Mouse (Mus musculus): ENCODE measurements around the gene Hsd17b14. TPM values are rescaled to one million over a fixed set of nuclear protein-coding genes. Genes with fewer than 3 reads are reported as not detected.

Hsd17b14 gene
- polyA plus RNA-seq, 1 experiment from 2014 or later: 0.66 TPM

DNA sequence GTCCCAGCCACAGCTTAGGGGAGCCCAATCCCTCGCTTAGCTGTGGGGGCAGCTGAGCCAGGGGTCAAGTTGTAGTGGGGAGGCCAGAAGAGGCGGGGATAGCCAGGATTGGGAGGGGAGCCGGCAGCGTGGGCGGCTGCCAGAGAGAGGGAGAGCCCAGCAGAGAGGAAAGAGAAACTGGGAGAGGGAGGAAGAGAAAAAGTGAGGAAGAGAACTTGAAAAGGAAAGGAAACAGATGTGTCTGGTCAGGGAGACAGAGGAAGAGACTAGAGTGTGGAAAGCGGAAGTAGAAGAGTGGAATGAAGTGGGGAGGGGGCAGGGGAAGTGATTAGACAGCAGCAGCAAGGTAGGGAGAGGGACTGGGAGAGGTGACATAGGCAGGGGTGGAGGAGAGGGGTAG, 25.2 kb upstream of the Hsd17b14 start:
- peaks cover 2% of the 10 kb centered on the region; the same call in 1 of the 2 replicates for H3K36me3 ChIP-seq (ENCODE audit: insufficient read depth)
- H3K27ac ChIP-seq (ENCODE audit: low read depth): no peak overlapping the region
- peak overlapping the region; percentile 16; the same call in 1 of the 2 replicates for H3K4me2 ChIP-seq
- ATAC-seq (ENCODE audit: insufficient read depth) (no peak), DNase-seq (no peak)
- no peak for TF ChIP-seq CTCF (IDR thresholded peaks at IDR 0.05; ENCODE audit: low read depth)
- no peaks in the 10 kb centered on the region for H3K27me3 ChIP-seq (ENCODE audit: insufficient read depth, low read length)
- H3K4me1 ChIP-seq (ENCODE audit: insufficient read depth): peaks cover 7% of the 10 kb centered on the region; the same call in 1 of the 2 replicates
- no peak overlapping the region; the same call in 1 of the 2 replicates for H3K9ac ChIP-seq
- WGBS: 3% methylated on average over 6 of the region's 6 CpGs
- H3K9me3 ChIP-seq (ENCODE audit: low read depth, low read length): no peaks in the 10 kb centered on the region
- H3K4me3 ChIP-seq (ENCODE audit: low read depth, low read length): no peak overlapping the region

- no peaks in the 10 kb centered on the region for H3K27me3 ChIP-seq (ENCODE audit: insufficient read depth, low read length)
- H3K36me3 ChIP-seq (ENCODE audit: insufficient read depth): no peaks in the 10 kb centered on the region
- H3K4me1 ChIP-seq (ENCODE audit: insufficient read depth): peaks cover 7% of the 10 kb centered on the region; the same call in 1 of the 2 replicates
- DNase-seq: peak; percentile 64
- 45% methylated on average over 2 of the region's 2 CpGs for WGBS
- no peak for TF ChIP-seq CTCF (IDR thresholded peaks at IDR 0.05; ENCODE audit: low read depth)
- no peaks in the 10 kb centered on the region for H3K9me3 ChIP-seq (ENCODE audit: low read depth, low read length)
- ATAC-seq (ENCODE audit: insufficient read depth): 0 out of 2 replicates have a peak, but pooled peaks have one; percentile 9
- H3K4me3 ChIP-seq (ENCODE audit: low read depth, low read length): no peak overlapping the region
- H3K9ac ChIP-seq: no peak overlapping the region
- no peak overlapping the region; the same call in 1 of the 2 replicates for H3K27ac ChIP-seq (ENCODE audit: low read depth)
- H3K4me2 ChIP-seq: 0 out of 2 replicates have a peak overlapping the region, but pooled peaks have one; percentile 7
Measured at GRCm38 (mm10) chr7:45530643-45531042, 24.1 kb upstream of the Hsd17b14 start.

DNA sequence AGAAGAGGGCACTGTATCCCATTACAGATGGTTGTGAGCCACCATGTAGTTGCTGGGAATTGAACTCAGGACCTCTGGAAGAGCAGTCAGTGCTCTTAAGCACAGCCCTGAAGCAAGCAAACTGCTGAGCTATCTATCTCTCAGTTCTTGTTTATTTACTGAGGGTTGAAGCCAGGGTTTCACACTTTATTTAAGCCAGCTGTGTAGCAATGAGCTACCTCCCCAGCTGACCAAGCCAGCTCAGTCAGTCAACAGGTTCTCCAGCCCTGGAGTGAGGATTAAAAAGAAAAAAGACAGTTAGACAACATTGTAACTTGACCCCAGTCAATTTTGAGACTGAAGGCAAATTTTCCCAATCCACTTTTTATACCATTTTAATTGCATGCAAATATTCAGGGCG, 19.0 kb upstream of the Hsd17b14 start:
- DNase-seq (no peak), ATAC-seq (ENCODE audit: insufficient read depth) (no peak)
- no peak for TF ChIP-seq CTCF (IDR thresholded peaks at IDR 0.05; ENCODE audit: low read depth)
- no peaks in the 10 kb centered on the region for H3K36me3 ChIP-seq (ENCODE audit: insufficient read depth)
- H3K4me1 ChIP-seq (ENCODE audit: insufficient read depth): peaks cover 9% of the 10 kb centered on the region
- H3K4me2 ChIP-seq: no peak overlapping the region
- H3K27ac ChIP-seq (ENCODE audit: low read depth): no peak overlapping the region
- WGBS: 72% methylated on average over 1 of the region's 1 CpGs
- H3K27me3 ChIP-seq (ENCODE audit: insufficient read depth, low read length): no peaks in the 10 kb centered on the region
- H3K9me3 ChIP-seq (ENCODE audit: low read depth, low read length): no peaks in the 10 kb centered on the region
- H3K9ac ChIP-seq: no peak overlapping the region
- H3K4me3 ChIP-seq (ENCODE audit: low read depth, low read length): no peak overlapping the region

DNA sequence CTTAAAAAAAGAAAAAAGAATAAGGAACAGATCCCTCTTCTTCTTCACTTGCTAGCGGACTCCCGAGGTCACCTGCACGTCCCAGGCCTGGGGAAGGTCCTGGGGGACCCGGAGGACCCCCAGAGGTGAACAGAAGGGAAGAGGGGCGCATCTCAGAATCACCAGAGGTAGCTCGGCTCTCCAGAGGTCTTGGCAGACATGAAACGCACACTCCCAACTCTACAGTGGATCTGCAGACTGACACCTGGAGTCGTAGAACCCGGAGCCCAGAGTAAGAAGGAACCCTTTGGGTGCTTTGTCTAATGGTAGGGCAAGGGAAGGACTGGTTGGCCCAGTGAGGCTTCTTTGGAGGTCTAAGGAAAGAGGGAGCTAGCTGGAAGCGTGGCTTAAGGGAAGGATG, 17.1 kb upstream of the Hsd17b14 start:
- peak overlapping the region; percentile 46 for H3K4me3 ChIP-seq (ENCODE audit: low read depth, low read length)
- H3K4me2 ChIP-seq: peak overlapping the region; percentile 73
- DNase-seq (no peak), ATAC-seq (ENCODE audit: insufficient read depth) (no peak)
- no peaks in the 10 kb centered on the region for H3K27me3 ChIP-seq (ENCODE audit: insufficient read depth, low read length)
- peak overlapping the region; percentile 45 for H3K9ac ChIP-seq
- H3K27ac ChIP-seq (ENCODE audit: low read depth): no peak overlapping the region
- no peaks in the 10 kb centered on the region for H3K36me3 ChIP-seq (ENCODE audit: insufficient read depth)
- no peaks in the 10 kb centered on the region for H3K9me3 ChIP-seq (ENCODE audit: low read depth, low read length)
- no peak for TF ChIP-seq CTCF (IDR thresholded peaks at IDR 0.05; ENCODE audit: low read depth)
- peaks cover 5% of the 10 kb centered on the region; the same call in 1 of the 2 replicates for H3K4me1 ChIP-seq (ENCODE audit: insufficient read depth)
- 73% methylated on average over 10 of the region's 10 CpGs for whole genome bisulfite sequencing

DNA sequence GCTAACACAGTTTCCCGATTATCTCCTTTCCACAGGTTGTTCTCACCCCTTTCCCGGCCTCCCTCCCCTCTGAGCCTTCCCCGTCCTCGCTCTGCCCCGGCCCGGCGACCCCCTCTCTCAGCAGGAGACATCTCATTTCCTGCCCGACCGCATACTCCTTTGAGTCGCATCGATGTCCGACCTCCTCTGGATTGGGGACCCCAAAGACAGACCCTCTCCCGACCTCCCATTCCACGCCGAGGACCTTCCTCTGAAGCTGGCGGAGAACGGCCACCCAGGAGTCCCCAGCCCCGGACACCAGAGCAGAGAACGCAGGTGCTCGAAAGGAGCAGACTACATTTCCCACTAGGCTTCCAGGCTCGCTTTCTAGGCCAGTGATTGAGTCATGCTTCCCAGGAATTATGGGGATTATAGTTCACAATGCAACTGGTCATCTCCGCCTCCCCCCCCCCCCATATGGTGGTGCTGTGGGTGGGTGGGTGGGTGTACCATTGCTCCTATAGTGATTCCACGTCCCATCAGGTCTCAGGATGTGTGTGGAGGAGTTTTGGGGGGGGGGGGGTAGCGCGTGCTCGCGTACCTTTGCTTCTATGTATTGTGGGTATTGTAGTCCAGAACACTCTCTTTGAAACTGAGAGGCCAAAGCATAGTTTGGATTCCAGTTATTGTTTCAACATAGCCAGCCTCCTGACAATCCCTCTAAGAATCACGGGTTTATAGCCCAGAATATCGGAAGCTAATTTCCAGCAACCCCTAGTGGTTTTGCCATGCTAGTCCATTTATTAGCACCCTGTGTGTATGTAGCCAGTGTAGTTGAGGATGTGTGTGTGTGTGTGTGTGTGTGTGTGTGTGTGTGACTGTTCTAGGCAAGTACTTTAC, 16.3 kb upstream of the Hsd17b14 start:
- WGBS: 3% methylated on average over 29 of the region's 29 CpGs
- H3K27ac ChIP-seq (ENCODE audit: low read depth): no peak overlapping the region

DNA sequence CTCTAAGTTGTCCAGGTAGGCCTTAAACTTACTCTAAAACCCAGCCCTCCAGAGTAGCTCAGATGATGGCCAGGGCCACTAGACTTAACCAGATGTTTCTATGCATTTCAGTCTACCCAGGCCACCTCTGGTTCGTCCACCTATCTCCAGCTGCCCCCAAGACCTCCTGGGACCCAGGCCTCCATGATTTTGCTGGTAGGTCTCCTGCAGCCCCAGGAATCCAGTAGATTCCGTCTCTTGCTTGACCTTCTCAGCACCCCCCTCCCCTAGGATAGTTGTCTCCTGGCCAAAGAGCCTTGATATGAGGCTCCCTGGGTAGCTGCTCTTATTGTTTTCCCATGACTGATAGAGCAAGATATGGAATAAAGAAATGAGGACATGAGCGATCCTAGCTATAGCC, 15.6 kb upstream of the Hsd17b14 start:
- Histone ChIP-seq H3K36me3 (ENCODE audit: insufficient read depth) (no peaks in the 10 kb centered on the region), H3K27me3 (ENCODE audit: insufficient read depth, low read length) (no peaks in the 10 kb centered on the region), H3K27ac (ENCODE audit: low read depth) (no peak overlapping the region), H3K9me3 (ENCODE audit: low read depth, low read length) (no peaks in the 10 kb centered on the region), H3K4me1 (ENCODE audit: insufficient read depth) (peaks cover 5% of the 10 kb centered on the region; the same call in 1 of the 2 replicates), H3K9ac (no peak overlapping the region), H3K4me3 (ENCODE audit: low read depth, low read length) (no peak overlapping the region), H3K4me2 (no peak overlapping the region)
- ATAC-seq (ENCODE audit: insufficient read depth) (no peak; the same call in 1 of the 2 replicates), DNase-seq (no peak)
- WGBS: 82% methylated on average over 3 of the region's 3 CpGs
- TF ChIP-seq CTCF (IDR thresholded peaks at IDR 0.05; ENCODE audit: low read depth): no peak

More for the DNA sequence above, 16.3 kb upstream of the Hsd17b14 start:
- H3K4me1 ChIP-seq (ENCODE audit: insufficient read depth): peaks cover 5% of the 10 kb centered on the region; the same call in 1 of the 2 replicates
- peak overlapping the region; percentile 73 for H3K4me2 ChIP-seq
- ATAC-seq (ENCODE audit: insufficient read depth) (peak; percentile 83), DNase-seq (peak; percentile 75)
- peak overlapping the region; percentile 46 for H3K4me3 ChIP-seq (ENCODE audit: low read depth, low read length)
- H3K9ac ChIP-seq: peak overlapping the region; percentile 45
- no peaks in the 10 kb centered on the region for H3K36me3 ChIP-seq (ENCODE audit: insufficient read depth)
- H3K27me3 ChIP-seq (ENCODE audit: insufficient read depth, low read length): no peaks in the 10 kb centered on the region
- TF ChIP-seq CTCF (IDR thresholded peaks at IDR 0.05; ENCODE audit: low read depth): peak; percentile 55
- no peaks in the 10 kb centered on the region for H3K9me3 ChIP-seq (ENCODE audit: low read depth, low read length)

GRCm38 (mm10) chr7:45540213-45540612, 14.5 kb upstream of the Hsd17b14 start:
- H3K27ac ChIP-seq (ENCODE audit: low read depth): no peak overlapping the region
- H3K9me3 ChIP-seq (ENCODE audit: low read depth, low read length): no peaks in the 10 kb centered on the region
- no peaks in the 10 kb centered on the region for H3K36me3 ChIP-seq (ENCODE audit: insufficient read depth)
- no peak for DNase-seq
- WGBS: 52% methylated on average over 2 of the region's 2 CpGs
- no peak overlapping the region for H3K4me3 ChIP-seq (ENCODE audit: low read depth, low read length)
- H3K4me2 ChIP-seq: no peak overlapping the region
- H3K9ac ChIP-seq: no peak overlapping the region
- H3K27me3 ChIP-seq (ENCODE audit: insufficient read depth, low read length): no peaks in the 10 kb centered on the region
- H3K4me1 ChIP-seq (ENCODE audit: insufficient read depth): peaks cover 5% of the 10 kb centered on the region; the same call in 1 of the 2 replicates
- TF ChIP-seq CTCF (IDR thresholded peaks at IDR 0.05; ENCODE audit: low read depth): no peak
- no peak for ATAC-seq (ENCODE audit: insufficient read depth)
